15 mouse cellular contexts compared by ENCODE assay signal in genomic region chr5:43334469-43334868, GRCm38 (mm10).
"Had no signal": no experiment of that assay in that cellular context is flagged by ENCODE, and none has a peak within 500 bp of the region (broad histone marks: within the 10 kb centered on the region; RNA-seq: fewer than 3 reads in every experiment).

No protein-coding gene starts in this region.

- H3K4me2 ChIP-seq: neural tube, embryonic 15.5 days; stomach, embryonic 15.5 days had no signal

- H3K27me3 ChIP-seq: neural tube, embryonic 15.5 days; stomach, embryonic 15.5 days had no signal

- H3K36me3 ChIP-seq: neural tube, embryonic 15.5 days; stomach, embryonic 15.5 days had no signal

- H3K27ac ChIP-seq: neural tube, embryonic 15.5 days; stomach, embryonic 15.5 days; stomach, postnatal 0 days had no signal

- H3K9me3 ChIP-seq: neural tube, embryonic 15.5 days; stomach, embryonic 15.5 days had no signal

- H3K9ac ChIP-seq: neural tube, embryonic 15.5 days; stomach, embryonic 15.5 days had no signal

- H3K4me1 ChIP-seq: neural tube, embryonic 15.5 days; stomach, embryonic 15.5 days had no signal

- DNase-seq: retina, postnatal 1 day; right cerebral cortex, adult 18-20 months; right cerebral cortex, postnatal 14 days; right cerebral cortex, postnatal 25 days; right cerebral cortex, postnatal 4 days; spleen, adult 18-20 months; thymus, adult 18-20 months; thymus, adult 2 months; thymus, postnatal 14 days; thymus, postnatal 25 days; thymus, postnatal 36 days; thymus, postnatal 4 days had no signal

- H3K4me3 ChIP-seq: neural tube, embryonic 15.5 days; stomach, embryonic 15.5 days had no signal
